Mouse (Mus musculus) myocyte (in vitro differentiated cells): ENCODE results near the gene Sh3bp5. TPM values are rescaled to one million over a fixed set of nuclear protein-coding genes. Genes with fewer than 3 reads are reported as not detected.

Experiments used
- H3K27me3 ChIP-seq: one replicate; pipeline ENCODE4 v1.6.1; 2011; ENCODE audit not compliant: control insufficient read depth, insufficient read depth, insufficient read length
- H3K36me3 ChIP-seq: one replicate; pipeline ENCODE4 v1.6.1; 2011; ENCODE audit not compliant: control insufficient read depth, insufficient read depth
- H3K4me2 ChIP-seq: one replicate; pipeline ENCODE4 v1.6.1; 2011; ENCODE audit warnings: low read depth, control low read depth
- H3K4me3 ChIP-seq: one replicate; pipeline ENCODE4 v1.5.1; 2011; ENCODE audit warnings: mild to moderate bottlenecking, control low read depth, moderate library complexity
- H3K79me2 ChIP-seq: one replicate; pipeline ENCODE4 v1.6.1; 2011; ENCODE audit not compliant: control insufficient read depth, insufficient read depth
- H3ac ChIP-seq: one replicate; pipeline ENCODE4 v1.6.1; 2011; ENCODE audit not compliant: control insufficient read depth, insufficient read length
- CEBPB ChIP-seq: IDR thresholded peaks from 2 replicates; pipeline ENCODE4 v1.6.1; 2011; ENCODE audit warnings: mild to moderate bottlenecking, moderate library complexity; ENCODE audit not compliant: poor library complexity, insufficient read depth, severe bottlenecking
- E2F4 ChIP-seq: IDR thresholded peaks from one replicate; pipeline ENCODE4 v1.6.1; 2011; ENCODE audit warnings: mild to moderate bottlenecking, control low read depth, moderate library complexity; ENCODE audit not compliant: insufficient read depth
- MAX ChIP-seq: IDR thresholded peaks from one replicate; pipeline ENCODE4 v1.6.1; 2011; ENCODE audit warnings: low read depth, mild to moderate bottlenecking, control low read depth
- MYOD1 ChIP-seq, 3 experiments: IDR thresholded peaks; one replicate each; pipeline ENCODE4 v1.6.1; 2011; ENCODE audit warnings: control low read depth in 2 of 3, low read depth in 2 of 3, mild to moderate bottlenecking in 2 of 3, moderate library complexity in 1 of 3; ENCODE audit not compliant: insufficient read length in 2 of 3, control insufficient read depth in 1 of 3
- MYOG ChIP-seq, 3 experiments: IDR thresholded peaks; one replicate each; pipeline ENCODE4 v1.6.1; 2011; ENCODE audit warnings: control low read depth in 2 of 3, low read depth in 2 of 3, mild to moderate bottlenecking in 2 of 3; ENCODE audit not compliant: insufficient read length in 2 of 3, control insufficient read depth in 1 of 3, insufficient read depth in 1 of 3
- POLR2A ChIP-seq: IDR thresholded peaks from one replicate; pipeline ENCODE4 v1.6.1; 2011; ENCODE audit warnings: low read depth, mild to moderate bottlenecking, control low read depth, moderate library complexity; ENCODE audit not compliant: insufficient read length
- POLR2AphosphoS2 ChIP-seq: IDR thresholded peaks from one replicate; pipeline ENCODE4 v1.6.1; 2011; ENCODE audit warnings: low read depth, control low read depth; ENCODE audit not compliant: insufficient read length
- REST ChIP-seq: IDR thresholded peaks from one replicate; pipeline ENCODE4 v1.6.1; 2011; ENCODE audit warnings: mild to moderate bottlenecking, control low read depth, moderate library complexity; ENCODE audit not compliant: insufficient read depth, insufficient read length
- SRF ChIP-seq: IDR thresholded peaks from one replicate; pipeline ENCODE4 v1.6.1; 2011; ENCODE audit warnings: low read depth; ENCODE audit not compliant: control insufficient read depth, insufficient read length
- TCF12 ChIP-seq: IDR thresholded peaks from one replicate; pipeline ENCODE4 v1.6.1; 2011; ENCODE audit warnings: mild to moderate bottlenecking, control low read depth; ENCODE audit not compliant: poor library complexity, insufficient read depth, severe bottlenecking
- TCF3 ChIP-seq: IDR thresholded peaks from one replicate; pipeline ENCODE4 v1.6.1; 2011; ENCODE audit warnings: low read depth, control low read depth; ENCODE audit not compliant: insufficient read length
- USF1 ChIP-seq: IDR thresholded peaks from one replicate; pipeline ENCODE4 v1.6.1; 2011; ENCODE audit warnings: low read depth, mild to moderate bottlenecking, control low read depth, moderate library complexity
- polyA plus RNA-seq: library from polyadenylated mRNA; unstranded; fragments of >200 nt; fragmentation: generic; extraction: Trizol; gene quantifications from one replicate; pipeline ENCODE4 v1.2.1, GENCODE M21; 2012; ENCODE audit warnings: missing spikeins

Sh3bp5 gene
- polyA plus RNA-seq, 1 experiment = 29.5 TPM

DNA sequence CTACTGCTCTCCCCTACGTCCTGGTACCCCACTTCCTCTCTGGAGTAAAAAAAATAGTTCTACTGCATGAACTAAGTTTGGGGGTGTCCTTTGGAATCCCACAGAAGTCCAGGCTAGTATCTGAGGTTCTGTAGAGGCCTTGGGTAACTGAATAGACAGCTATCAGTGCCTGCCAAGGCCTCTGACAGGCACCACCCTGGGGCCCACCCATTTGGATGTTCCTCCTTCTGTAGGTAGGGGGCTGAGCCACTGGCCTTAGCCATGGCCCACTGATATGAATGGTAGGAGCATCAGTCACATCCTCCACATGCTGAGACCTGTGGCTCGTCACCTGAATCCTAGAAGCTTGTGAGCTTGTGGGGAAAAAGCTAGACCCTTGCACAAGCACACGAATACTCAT, 118.1 kb downstream of the Sh3bp5 start:
- no peaks in the 10 kb centered on the region for H3K79me2 ChIP-seq
- H3ac ChIP-seq = no peak overlapping the region
- H3K4me2 ChIP-seq = no peak overlapping the region
- no peaks in the 10 kb centered on the region for H3K36me3 ChIP-seq
- no peak for TF ChIP-seq MYOG (IDR thresholded peaks at IDR 0.05; ENCODE audit: control insufficient read depth in 1 of 3, insufficient read depth in 1 of 3, insufficient read length in 2 of 3, low read depth in 2 of 3)
- no peak for TF ChIP-seq MAX
- H3K27me3 ChIP-seq = peaks cover 56% of the 10 kb centered on the region
- H3K4me3 ChIP-seq = no peak overlapping the region

DNA sequence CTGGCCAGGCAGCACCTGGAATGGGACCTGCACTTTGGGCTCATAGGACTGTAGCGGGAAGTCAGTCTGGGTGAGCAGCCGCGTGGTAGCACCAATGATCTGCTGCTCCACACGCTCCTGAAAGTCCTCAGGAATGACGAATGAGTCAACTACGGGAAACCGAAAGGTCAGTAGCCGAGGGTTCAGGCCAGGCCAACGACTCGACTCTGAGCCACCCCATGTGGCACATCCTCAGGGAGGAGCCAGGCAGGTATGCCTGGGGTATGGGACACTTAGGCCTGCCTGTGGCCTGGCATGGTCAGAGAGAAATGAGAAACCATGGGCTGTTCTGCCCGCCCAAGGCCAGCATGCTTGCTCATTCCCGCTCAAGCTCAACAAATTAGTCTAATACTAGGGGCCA, 119.3 kb downstream of the Sh3bp5 start:
- Histone ChIP-seq H3ac (no peak overlapping the region), H3K4me2 (peak overlapping the region; percentile 1), H3K36me3 (no peaks in the 10 kb centered on the region), H3K27me3 (peaks cover 58% of the 10 kb centered on the region), H3K79me2 (no peaks in the 10 kb centered on the region), H3K4me3 (no peak overlapping the region)
- TF ChIP-seq TCF12 (no peak), MYOD1 (IDR thresholded peaks at IDR 0.05; ENCODE audit: control insufficient read depth in 1 of 3, insufficient read length in 2 of 3, low read depth in 2 of 3) (no peak), CEBPB (no peak), POLR2AphosphoS2 (no peak), E2F4 (no peak), USF1 (no peak), SRF (no peak), MAX (no peak), MYOG (IDR thresholded peaks at IDR 0.05; ENCODE audit: control insufficient read depth in 1 of 3, insufficient read depth in 1 of 3, insufficient read length in 2 of 3, low read depth in 2 of 3) (no peak), REST (no peak), POLR2A (no peak), TCF3 (no peak)

DNA sequence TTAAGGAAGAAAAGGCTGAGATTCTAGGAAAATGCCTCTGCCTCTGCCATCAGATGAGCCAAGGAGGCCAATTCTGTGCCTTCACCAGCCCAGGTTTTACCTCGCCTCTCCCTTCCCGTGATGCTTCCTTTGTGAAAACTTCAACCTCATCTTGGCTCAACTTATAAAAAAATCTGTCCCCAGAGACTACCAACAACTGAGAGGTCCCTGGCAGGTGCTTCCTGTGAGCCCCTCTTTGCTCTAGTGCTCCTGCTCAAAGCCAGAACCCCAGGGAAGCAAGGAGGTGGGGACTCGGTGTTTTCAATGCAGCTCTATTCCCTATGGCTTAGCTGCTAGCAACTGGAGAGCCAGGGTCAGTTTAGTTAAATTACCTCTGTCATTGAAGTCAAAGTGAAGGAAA, 122.7 kb downstream of the Sh3bp5 start:
- H3ac ChIP-seq = no peak overlapping the region
- H3K4me2 ChIP-seq = no peak overlapping the region
- no peak overlapping the region for H3K4me3 ChIP-seq
- H3K27me3 ChIP-seq = peaks cover 55% of the 10 kb centered on the region
- H3K79me2 ChIP-seq = no peaks in the 10 kb centered on the region
- H3K36me3 ChIP-seq = no peaks in the 10 kb centered on the region
- TF ChIP-seq MYOG (IDR thresholded peaks at IDR 0.05; ENCODE audit: control insufficient read depth in 1 of 3, insufficient read depth in 1 of 3, insufficient read length in 2 of 3, low read depth in 2 of 3) = no peak
- no peak for TF ChIP-seq CEBPB
- TF ChIP-seq MAX = no peak
- no peak for TF ChIP-seq MYOD1 (IDR thresholded peaks at IDR 0.05; ENCODE audit: control insufficient read depth in 1 of 3, insufficient read length in 2 of 3, low read depth in 2 of 3)
- TF ChIP-seq REST = no peak
- TF ChIP-seq POLR2A = no peak
- TF ChIP-seq TCF12 = no peak
- no peak for TF ChIP-seq SRF
- TF ChIP-seq POLR2AphosphoS2 = no peak
- no peak for TF ChIP-seq E2F4
- TF ChIP-seq TCF3 = no peak
- no peak for TF ChIP-seq USF1

Other genes starting within 250 kb of the Sh3bp5 start
- gene Tnnc1, start 227.8 kb downstream of the Sh3bp5 start, polyA plus RNA-seq = 7,028 TPM
- 266 TPM for gene Nisch, start 219.1 kb downstream of the Sh3bp5 start, polyA plus RNA-seq
- gene Sema3g, start 218.2 kb downstream of the Sh3bp5 start, polyA plus RNA-seq = 1.8 TPM
- gene Phf7, start 184.8 kb downstream of the Sh3bp5 start, polyA plus RNA-seq = 5.4 TPM
- gene Bap1, start 184.6 kb downstream of the Sh3bp5 start, polyA plus RNA-seq = 42.6 TPM
- gene Dnah1, start 112.2 kb downstream of the Sh3bp5 start, polyA plus RNA-seq = 0.02 TPM
- gene Capn7, start 99.4 kb downstream of the Sh3bp5 start, polyA plus RNA-seq = 9.3 TPM
- gene Eaf1, start 58.3 kb upstream of the Sh3bp5 start, polyA plus RNA-seq = 18.4 TPM
- 15.1 TPM for gene Mettl6, start 59.0 kb upstream of the Sh3bp5 start, polyA plus RNA-seq
- 3.0 TPM for gene Colq, start 155.3 kb upstream of the Sh3bp5 start, polyA plus RNA-seq
- not detected for gene Gm49387, start 204.8 kb upstream of the Sh3bp5 start, polyA plus RNA-seq
- 14.7 TPM for gene Btd, start 204.9 kb upstream of the Sh3bp5 start, polyA plus RNA-seq
- 6.0 TPM for gene Hacl1, start 205.2 kb upstream of the Sh3bp5 start, polyA plus RNA-seq